Mouse (Mus musculus) Patski (cell line): Measurements from ENCODE around the gene Smarcc1. TPM values are rescaled to one million over a fixed set of nuclear protein-coding genes. Genes with fewer than 3 reads are reported as not detected.
"Not testable (repeated sequence)": the region's sequence is repeated elsewhere in the genome, so short reads cannot be mapped to it uniquely, and the experiment has no call there.

ENCODE experiments used
- ATAC-seq: fragments of 100-300 bp; one replicate; pipeline ENCODE4 v1.8.0; 2021
- CTCF ChIA-PET: fragments of 350-600 bp; sonication (Branson Sonifier 250); formaldehyde crosslinking; loops from one replicate; lab custom pipeline; 2022; ENCODE audit warnings: inconsistent platforms; lab: Charles Lee
- POLR2A ChIA-PET: fragments of 350-600 bp; sonication (Branson Sonifier 250); formaldehyde crosslinking; loops from one replicate; lab custom pipeline; 2022; ENCODE audit warnings: antibody characterized with exemption, inconsistent platforms; lab: Charles Lee
- DNase-seq: peaks from one replicate; pipeline ENCODE4 v3.0.0-alpha.2; 2011; ENCODE audit warnings: low read depth, low spot score
- H3K27me3 ChIP-seq: fragments of 371-371 bp; one replicate; pipeline ENCODE4 v1.5.1; 2021
- CTCF ChIP-seq: fragments of 100-300 bp; IDR thresholded peaks from one replicate; pipeline ENCODE4 v1.5.1; 2021
- in situ Hi-C: fragments of 300-500 bp; cut with MboI; formaldehyde crosslinking; loops from 3 replicates; pipeline ENCODE4 v1.11.1; 2018; ENCODE audit warnings: low pct_unique_long_range_greater_than_20kb, mixed read lengths
- polyA plus RNA-seq: library from polyadenylated mRNA; unstranded; gene quantifications from one replicate; pipeline ENCODE4 v1.2.3, GENCODE M21; 2021

Smarcc1 gene
- polyA plus RNA-seq, 1 experiment from 2014 or later, result 65.4 TPM

DNA sequence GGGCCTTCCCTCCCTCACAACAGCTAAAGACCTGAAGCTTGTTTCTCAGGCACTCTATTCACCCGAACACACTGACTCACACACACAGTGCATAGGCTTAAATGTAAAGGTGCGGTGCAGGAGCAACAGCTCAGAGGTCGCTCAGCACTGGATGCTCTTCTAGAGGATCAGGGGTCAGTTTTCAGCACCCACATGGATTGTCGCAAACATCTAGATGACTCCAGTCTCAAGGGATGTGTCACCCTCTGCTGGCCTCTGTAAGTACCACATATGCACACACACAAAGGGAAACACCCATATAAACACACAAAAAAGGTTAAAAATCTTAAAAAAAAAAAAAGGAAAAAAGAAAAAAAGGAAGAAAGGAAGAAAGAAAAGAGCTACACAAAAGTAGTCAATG is 22.7 kb upstream of the Smarcc1 start:
- no peak for ATAC-seq
- TF ChIP-seq CTCF, result no peak
- H3K27me3 ChIP-seq, result no peaks in the 10 kb centered on the region
- in situ Hi-C loops, result no loop called here
- ChIA-PET CTCF (no interaction called here), POLR2A (interaction anchor here (0.5 kb wide), 1 partner anchor 16 kb away, joined by 3 read pairs; no protein-coding TSS in a partner anchor)
- DNase-seq, result no peak

DNA sequence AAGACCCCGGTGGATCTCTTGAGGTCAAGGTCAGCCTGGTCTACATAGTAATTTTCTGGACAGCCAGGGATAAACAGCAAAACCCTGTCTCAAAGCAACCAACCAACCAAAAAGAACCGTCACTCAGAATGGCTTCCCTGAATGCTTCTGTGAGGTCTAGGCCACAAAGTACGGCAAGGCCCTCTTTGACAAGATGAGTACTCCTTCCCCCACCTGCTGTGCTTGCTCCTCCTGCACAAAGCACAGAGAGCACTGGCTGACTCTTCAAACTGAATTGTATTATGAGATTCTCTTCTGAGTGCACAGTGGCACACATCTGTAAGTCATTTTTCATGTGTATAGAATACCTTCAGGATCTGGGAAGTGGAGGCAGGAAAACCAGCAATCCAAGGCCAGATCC is 19.7 kb upstream of the Smarcc1 start:
- ATAC-seq (no peak), DNase-seq (no peak)
- TF ChIP-seq CTCF, result no peak
- ChIA-PET POLR2A (no interaction called here), CTCF (no interaction called here)
- in situ Hi-C loops, result no loop called here
- H3K27me3 ChIP-seq, result no peaks in the 10 kb centered on the region

DNA sequence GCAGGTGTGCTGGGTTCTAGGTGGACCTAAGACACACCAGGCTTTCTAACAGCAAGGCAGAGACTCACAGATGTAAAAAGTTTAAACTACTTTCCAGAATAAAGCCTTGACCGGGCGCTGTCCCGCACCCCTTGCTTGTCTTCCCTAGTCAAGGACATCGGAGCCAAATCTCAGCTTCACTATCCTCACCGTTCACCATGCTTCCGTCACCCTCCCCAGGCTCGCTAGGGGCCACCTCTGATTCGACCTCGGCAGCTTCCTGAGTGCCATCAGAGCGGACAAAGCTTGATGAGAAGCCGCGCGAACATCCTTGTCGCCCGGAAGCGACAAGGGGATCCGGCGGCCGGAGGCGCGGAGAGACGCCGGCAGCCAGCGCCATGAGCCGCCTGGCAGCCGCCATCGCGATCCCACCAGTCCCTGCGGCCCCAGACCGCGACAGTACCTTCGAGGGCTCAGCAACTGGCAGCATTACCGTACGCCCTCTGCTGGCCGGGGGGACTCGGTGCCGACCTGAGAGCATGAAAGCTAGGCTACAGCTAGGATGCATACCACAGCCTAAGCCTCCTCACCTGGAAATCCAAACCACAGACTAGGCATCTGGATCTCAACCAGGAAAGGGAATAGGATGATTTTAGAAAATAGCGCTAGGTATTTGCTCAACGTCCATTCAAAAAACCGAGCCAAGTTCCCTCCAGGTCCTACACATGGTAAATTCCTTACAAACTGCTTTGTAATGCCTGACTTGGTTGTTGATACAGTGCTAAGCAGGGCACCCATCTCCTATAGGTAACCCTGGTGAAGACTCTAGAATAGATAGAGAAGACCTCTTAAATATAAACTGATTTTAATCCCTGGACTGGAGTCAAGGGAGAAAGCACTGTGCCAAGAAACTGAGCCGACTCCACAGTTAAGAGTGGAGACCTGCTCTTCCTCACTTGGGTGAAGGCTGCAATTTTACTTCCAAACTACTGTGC is 16.6 kb upstream of the Smarcc1 start:
- ATAC-seq, result peak; percentile 97
- in situ Hi-C loops, result no loop called here
- TF ChIP-seq CTCF, result peak; percentile 99
- no peaks in the 10 kb centered on the region for H3K27me3 ChIP-seq
- peak; percentile 28 for DNase-seq
- POLR2A ChIA-PET, result no interaction called here
- CTCF ChIA-PET, result interaction anchor here (0.8 to 1.3 kb wide), 8 partner anchors 11 to 107 kb away, joined by 3 to 5 read pairs (median 4); no protein-coding TSS in a partner anchor

DNA sequence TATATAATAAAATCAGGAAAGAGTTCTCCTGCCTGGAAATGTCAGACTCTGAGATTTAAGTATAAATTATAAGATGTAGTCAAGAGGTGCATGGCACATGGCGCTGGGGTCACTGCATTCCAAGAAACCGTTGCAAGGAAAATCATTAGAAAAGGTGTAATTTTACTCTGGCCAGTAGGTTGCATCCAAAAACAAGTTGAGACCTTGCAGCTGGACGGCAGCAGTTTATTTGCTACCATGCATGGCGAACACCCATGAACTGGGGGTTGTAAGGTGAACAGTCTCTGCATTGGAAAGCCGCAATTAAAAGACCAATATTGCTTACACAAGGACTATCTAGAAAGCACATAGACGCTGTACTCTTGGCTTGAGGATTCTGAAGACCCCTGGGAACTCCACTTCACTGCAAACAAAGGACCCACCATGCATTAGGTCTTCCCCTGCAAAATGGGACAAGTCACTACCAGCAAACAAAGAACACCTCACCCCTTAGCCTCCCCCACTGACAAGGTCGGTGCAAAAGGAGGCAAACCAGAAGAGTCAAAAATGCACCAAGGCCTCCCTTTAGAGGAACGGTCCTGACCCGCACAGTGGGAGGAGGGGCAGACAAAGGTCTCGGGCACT is 1.0 kb upstream of the Smarcc1 start:
- CTCF ChIA-PET, result no interaction called here
- peak; percentile 5 for ATAC-seq
- no peak for DNase-seq

DNA sequence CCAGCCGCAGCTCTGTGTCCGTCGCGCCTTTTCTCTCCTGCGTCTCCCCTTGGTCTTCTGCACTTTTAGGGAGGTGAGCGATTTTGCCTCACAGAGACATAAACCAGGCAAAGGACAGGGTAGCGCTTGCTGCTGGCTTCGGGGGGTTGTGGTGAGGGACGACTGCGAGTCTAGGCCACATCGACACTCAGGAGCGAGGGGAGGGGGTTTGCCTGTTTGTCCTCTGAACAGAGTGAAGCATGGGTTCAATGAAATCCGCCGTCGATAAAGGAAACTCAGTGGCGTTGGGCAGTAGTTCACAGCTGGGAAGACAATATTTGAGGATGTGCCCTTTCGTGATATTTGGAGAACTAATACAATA is 251 bp downstream of the Smarcc1 start, which contains the start of gene Dhx30:
Dhx30 (minus strand) TSS at position 52 of the 361 bp plus-strand sequence.
- ChIA-PET CTCF (interaction anchor here (1.1 to 1.8 kb wide), 3 partner anchors 9 to 13 kb away, joined by 3 to 6 read pairs (median 3); no protein-coding TSS in a partner anchor), POLR2A (interaction anchor here (0.7 kb wide), 1 partner anchor 11 kb away, joined by 3 read pairs; no protein-coding TSS in a partner anchor)
- in situ Hi-C loops, result no loop called here
- H3K27me3 ChIP-seq, result no peaks in the 10 kb centered on the region
- DNase-seq (no peak), ATAC-seq (no peak)
- TF ChIP-seq CTCF, result no peak

More for the DNA sequence above, 1.0 kb upstream of the Smarcc1 start:
- H3K27me3 ChIP-seq, result no peaks in the 10 kb centered on the region
- POLR2A ChIA-PET, result no interaction called here
- no peak for TF ChIP-seq CTCF
- in situ Hi-C loops, result no loop called here

DNA sequence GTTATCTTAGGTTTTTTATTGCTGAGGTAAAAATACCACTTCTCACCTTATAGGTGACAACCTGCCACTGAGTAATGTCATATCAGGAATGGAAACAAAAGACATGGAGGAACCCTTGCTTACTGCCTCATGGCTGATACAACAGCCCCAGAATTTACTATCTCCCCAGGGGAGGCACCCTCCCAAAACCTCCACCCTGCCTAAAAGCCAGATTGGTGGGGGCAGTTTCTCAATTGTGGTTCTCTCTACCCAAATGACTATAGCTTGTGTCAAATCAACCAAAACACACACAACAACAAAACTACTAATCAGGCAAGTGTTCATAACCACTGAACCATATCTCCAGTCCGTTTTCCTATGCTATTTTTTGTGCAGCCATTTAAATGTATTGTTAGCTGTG is 741 bp downstream of the Smarcc1 start:
- in situ Hi-C loops, result no loop called here
- DNase-seq (no peak), ATAC-seq (no peak)
- TF ChIP-seq CTCF, result no peak
- ChIA-PET POLR2A (interaction anchor here (0.7 kb wide), 1 partner anchor 11 kb away, joined by 3 read pairs; no protein-coding TSS in a partner anchor), CTCF (interaction anchor here (1.1 to 1.8 kb wide), 4 partner anchors 9 to 18 kb away, joined by 3 to 6 read pairs (median 4); no protein-coding TSS in a partner anchor)
- no peaks in the 10 kb centered on the region for H3K27me3 ChIP-seq

DNA sequence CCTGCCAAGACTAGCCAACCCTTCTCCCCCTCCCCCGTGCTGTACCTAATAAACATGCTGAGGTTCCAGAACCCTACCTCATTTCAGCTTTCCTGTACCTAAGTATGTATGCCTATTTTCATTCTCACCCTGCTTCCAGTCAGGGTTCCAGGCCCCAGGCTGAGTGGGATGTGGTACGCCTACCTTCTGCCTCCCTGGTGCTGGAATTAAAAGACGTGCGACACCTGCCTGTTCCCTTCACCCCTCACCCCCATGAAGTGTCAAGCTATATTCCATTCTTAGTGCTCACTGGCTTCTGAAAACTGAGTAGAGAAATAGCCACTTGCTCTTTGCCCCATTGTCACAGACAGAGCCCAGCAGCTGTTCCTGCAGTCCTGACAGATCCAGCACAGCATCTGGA is 3.9 kb downstream of the Smarcc1 start:
- CTCF ChIA-PET, result no interaction called here
- POLR2A ChIA-PET, result no interaction called here
- no peak for ATAC-seq
- in situ Hi-C loops, result no loop called here
- TF ChIP-seq CTCF, result no peak
- H3K27me3 ChIP-seq, result no peaks in the 10 kb centered on the region
- no peak for DNase-seq

DNA sequence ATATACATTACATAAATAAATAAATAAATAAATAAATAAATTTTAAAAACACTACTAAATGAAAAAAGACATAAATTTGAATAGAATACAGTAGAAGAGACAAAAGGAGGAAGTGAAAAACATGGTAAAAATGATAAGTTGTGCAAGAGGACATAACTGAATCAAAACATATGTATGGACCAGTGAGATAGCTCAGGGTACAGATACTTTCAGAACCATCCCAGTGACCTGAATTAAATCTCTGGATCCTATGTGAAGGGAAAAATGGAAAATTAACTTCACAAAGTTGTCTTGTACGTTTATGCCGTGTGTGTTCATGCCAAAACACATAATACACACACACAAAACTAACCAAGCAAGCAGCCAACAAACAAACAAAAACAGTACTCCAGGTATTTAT is 5.8 kb downstream of the Smarcc1 start:
- ChIA-PET CTCF (no interaction called here), POLR2A (no interaction called here)
- no peaks in the 10 kb centered on the region for H3K27me3 ChIP-seq
- DNase-seq, result no peak
- no peak for TF ChIP-seq CTCF
- no peak for ATAC-seq
- in situ Hi-C loops, result no loop called here

DNA sequence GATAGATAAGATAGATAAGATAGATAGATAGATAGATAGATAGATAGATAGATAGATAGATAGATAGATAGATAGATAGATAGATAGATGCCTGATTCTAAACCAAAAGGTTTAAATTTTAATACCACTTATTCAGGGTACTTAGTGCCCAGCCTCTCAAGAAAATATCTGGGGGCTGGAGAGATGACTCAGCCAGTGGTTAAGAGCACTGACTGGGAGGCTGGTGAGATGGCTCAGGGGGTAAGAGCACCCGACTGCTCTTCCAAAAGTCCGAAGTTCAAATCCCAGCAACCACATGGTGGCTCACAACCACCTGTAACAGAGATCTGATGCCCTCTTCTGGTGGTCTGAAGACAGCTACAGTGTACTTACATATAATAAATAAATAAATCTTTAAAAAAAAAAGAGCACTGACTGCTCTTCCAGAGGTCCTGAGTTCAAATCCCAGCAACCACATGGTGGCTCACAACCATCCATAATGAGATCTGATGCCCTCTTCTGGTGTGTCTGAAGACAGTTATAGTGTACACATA is 6.6 kb downstream of the Smarcc1 start:
- DNase-seq, ATAC-seq, in situ Hi-C loops, H3K27me3 ChIP-seq, POLR2A ChIA-PET, CTCF ChIA-PET: not testable (repeated sequence)

DNA sequence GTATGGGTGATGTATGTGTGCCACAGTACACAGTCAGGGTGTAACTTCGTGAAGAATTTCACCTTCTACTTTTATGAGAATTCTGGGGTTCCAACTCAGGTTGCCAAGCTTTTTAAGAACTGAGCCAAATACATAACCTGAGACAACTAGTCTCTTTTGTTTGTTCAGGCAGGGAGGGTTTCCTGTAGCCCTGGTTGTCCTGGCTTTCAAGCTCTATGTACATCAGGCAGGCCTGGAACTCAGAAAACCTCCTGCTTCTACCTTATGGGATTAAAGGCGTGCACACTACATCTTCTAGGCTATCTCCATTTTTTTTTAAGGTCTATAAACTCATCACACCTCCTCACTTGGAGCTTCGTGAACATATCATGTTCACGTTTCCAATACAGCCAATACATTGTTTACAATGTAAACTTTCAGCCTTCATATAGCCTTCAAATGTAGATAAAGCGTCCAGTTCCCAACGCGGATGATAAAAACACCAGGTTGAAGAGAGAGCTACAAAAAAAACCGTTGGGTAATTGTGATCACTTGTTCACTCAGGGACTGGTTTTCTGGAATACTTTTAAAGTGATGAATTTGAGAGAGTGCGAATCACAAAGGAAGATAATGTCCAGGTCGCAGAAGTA is 13.5 kb downstream of the Smarcc1 start:
- H3K27me3 ChIP-seq, result no peaks in the 10 kb centered on the region
- in situ Hi-C loops, result no loop called here
- no peak for TF ChIP-seq CTCF
- ATAC-seq, result no peak
- POLR2A ChIA-PET, result no interaction called here
- CTCF ChIA-PET, result interaction anchor here (1.9 kb wide), 1 partner anchor 13 kb away, joined by 6 read pairs; the partner anchor contains the start of genes Dhx30 and Smarcc1
- no peak for DNase-seq
